Mouse (Mus musculus) midbrain, embryonic 11.5 days (tissue): ENCODE data around the gene Fhit. TPM values are rescaled to one million over a fixed set of nuclear protein-coding genes. Genes with fewer than 3 reads are reported as not detected.
"Not testable (repeated sequence)": the region's sequence is repeated elsewhere in the genome, so short reads cannot be mapped to it uniquely, and the experiment has no call there.

Experiments used
- ATAC-seq: fragments of 200-750 bp; cut with Nextera tagmentation; 2 replicates; pipeline ENCODE4 v1.8.0; 2017; ENCODE audit warnings: moderate TSS enrichment, moderate library complexity; ENCODE audit not compliant: low FRiP score
- DNase-seq: peaks from one replicate; pipeline ENCODE4 v3.0.0; 2015; ENCODE audit warnings: low spot score; ENCODE audit errors: missing footprints
- H3K27ac ChIP-seq: fragments of 300-500 bp; sonication (generic); 2 replicates; pipeline ENCODE4 v1.5.1; 2014; ENCODE audit warnings: low read depth, low read length
- H3K27me3 ChIP-seq: fragments of 300-500 bp; sonication (generic); 2 replicates; pipeline ENCODE4 v1.6.1; 2014; ENCODE audit warnings: mild to moderate bottlenecking, low read length, moderate library complexity, mixed read lengths; ENCODE audit not compliant: control insufficient read depth, insufficient read depth
- H3K36me3 ChIP-seq: fragments of 300-500 bp; sonication (generic); 2 replicates; pipeline ENCODE4 v1.6.1; 2014; ENCODE audit warnings: mild to moderate bottlenecking, low read length, moderate library complexity, mixed read lengths; ENCODE audit not compliant: control insufficient read depth, insufficient read depth
- H3K4me1 ChIP-seq: fragments of 300-500 bp; sonication (generic); 2 replicates; pipeline ENCODE4 v1.6.1; 2014; ENCODE audit warnings: low read length; ENCODE audit not compliant: control insufficient read depth, insufficient read depth
- H3K4me2 ChIP-seq: fragments of 300-500 bp; sonication (generic); 2 replicates; pipeline ENCODE4 v1.6.1; 2014; ENCODE audit warnings: mild to moderate bottlenecking, moderate library complexity
- H3K4me3 ChIP-seq: fragments of 300-500 bp; sonication (generic); 2 replicates; pipeline ENCODE4 v1.5.1; 2014; ENCODE audit warnings: low read depth, low read length
- H3K9ac ChIP-seq: fragments of 300-500 bp; sonication (generic); 2 replicates; pipeline ENCODE4 v1.6.1; 2014; ENCODE audit warnings: low read length
- H3K9me3 ChIP-seq: fragments of 300-500 bp; sonication (generic); 2 replicates; pipeline ENCODE4 v1.6.1; 2016; ENCODE audit warnings: low read length; ENCODE audit not compliant: control insufficient read depth
- WGBS: fragments of 180-500 bp; shearing (Covaris S2); extraction: QIAGEN DNeasy Blood & Tissue Kit; methylation state at CpG from one replicate; pipeline ENCODE4 v1.1.7; 2014; 5-methylcytosine and 5-hydroxymethylcytosine counted together
- polyA plus RNA-seq: library from polyadenylated mRNA; unstranded; fragments of >200 nt; fragmentation: Nextera tagmentation; extraction: Ambion mirVana; gene quantifications from 2 replicates; pipeline ENCODE4 v1.2.1, GENCODE M21; 2014

The Fhit gene
- polyA plus RNA-seq, 1 experiment from 2014 or later = 4.6 TPM

DNA sequence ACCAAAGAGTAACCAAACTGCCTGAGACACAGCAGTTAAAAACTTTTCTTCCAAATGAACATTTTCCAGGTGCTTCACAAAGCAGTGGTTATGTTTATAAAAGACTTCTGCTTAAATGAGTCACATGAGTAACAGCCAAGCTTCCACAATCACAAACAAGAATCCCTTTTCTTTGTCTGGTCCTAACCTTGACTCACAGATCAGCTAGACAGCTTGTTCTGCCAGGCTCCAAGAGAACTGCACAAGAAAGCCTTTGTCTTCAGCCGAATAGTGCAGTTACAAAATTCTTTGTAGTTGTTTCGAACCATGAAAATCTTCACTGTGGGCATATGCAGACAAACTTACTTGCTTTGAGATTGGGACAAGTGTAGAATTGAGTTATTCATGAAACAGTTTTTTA is 1201.4 kb downstream of the Fhit start:
- H3K4me1 ChIP-seq = no peaks in the 10 kb centered on the region
- ATAC-seq = no peak
- H3K4me2 ChIP-seq = no peak overlapping the region
- no peaks in the 10 kb centered on the region for H3K27me3 ChIP-seq
- no peak overlapping the region for H3K9ac ChIP-seq
- WGBS = 62% methylated on average over 2 of the region's 2 CpGs
- no peak overlapping the region for H3K4me3 ChIP-seq
- H3K36me3 ChIP-seq = no peaks in the 10 kb centered on the region
- H3K9me3 ChIP-seq = no peaks in the 10 kb centered on the region
- DNase-seq = no peak
- no peak overlapping the region for H3K27ac ChIP-seq

- ATAC-seq (no peak), DNase-seq (no peak)
- H3K9ac ChIP-seq = no peak overlapping the region
- no peaks in the 10 kb centered on the region for H3K9me3 ChIP-seq
- H3K4me1 ChIP-seq = no peaks in the 10 kb centered on the region
- H3K4me3 ChIP-seq = no peak overlapping the region
- WGBS = 95% methylated on average over 2 of the region's 2 CpGs
- H3K27ac ChIP-seq = no peak overlapping the region
- H3K27me3 ChIP-seq = no peaks in the 10 kb centered on the region
- no peak overlapping the region for H3K4me2 ChIP-seq
- no peaks in the 10 kb centered on the region for H3K36me3 ChIP-seq
These were observed 1262.3 kb downstream of the Fhit start for GRCm38 (mm10) chr14:9899494-9899893.

DNA sequence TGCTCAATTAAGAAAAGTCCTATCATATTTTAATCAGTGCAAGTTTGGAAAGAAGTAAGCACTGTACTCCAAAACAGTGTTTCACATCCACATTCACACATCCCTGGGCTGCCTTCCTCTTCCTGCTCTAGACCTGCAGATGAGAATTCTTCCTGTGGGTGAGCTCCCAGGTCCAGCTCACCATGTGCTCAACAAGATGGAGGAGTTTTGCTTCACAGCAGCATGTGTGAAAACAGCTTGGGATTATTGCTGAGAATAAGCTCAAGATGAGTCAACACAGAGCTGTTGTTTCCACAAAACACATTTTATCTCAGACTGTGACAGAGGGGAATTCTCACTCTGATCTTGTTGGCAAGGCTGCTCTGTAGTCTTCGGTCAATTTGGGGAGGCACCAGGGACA is 1265.3 kb downstream of the Fhit start:
- no peak overlapping the region for H3K27ac ChIP-seq
- H3K4me3 ChIP-seq = no peak overlapping the region
- no peak for DNase-seq
- no peaks in the 10 kb centered on the region for H3K36me3 ChIP-seq
- WGBS = 82% methylated on average over 1 of the region's 1 CpGs
- H3K27me3 ChIP-seq = no peaks in the 10 kb centered on the region
- no peak overlapping the region for H3K4me2 ChIP-seq
- ATAC-seq = no peak
- no peak overlapping the region for H3K9ac ChIP-seq
- H3K9me3 ChIP-seq = no peaks in the 10 kb centered on the region
- no peaks in the 10 kb centered on the region for H3K4me1 ChIP-seq

- H3K9ac ChIP-seq = no peak overlapping the region
- H3K27ac ChIP-seq = no peak overlapping the region
- H3K27me3 ChIP-seq = no peaks in the 10 kb centered on the region
- WGBS = 90% methylated on average over 2 of the region's 2 CpGs
- no peak for DNase-seq
- no peak overlapping the region for H3K4me2 ChIP-seq
- no peak overlapping the region for H3K4me3 ChIP-seq
- no peaks in the 10 kb centered on the region for H3K9me3 ChIP-seq
- H3K4me1 ChIP-seq = no peaks in the 10 kb centered on the region
- no peaks in the 10 kb centered on the region for H3K36me3 ChIP-seq
- no peak for ATAC-seq
These were observed 1309.8 kb downstream of the Fhit start for GRCm38 (mm10) chr14:9852041-9852440.

DNA sequence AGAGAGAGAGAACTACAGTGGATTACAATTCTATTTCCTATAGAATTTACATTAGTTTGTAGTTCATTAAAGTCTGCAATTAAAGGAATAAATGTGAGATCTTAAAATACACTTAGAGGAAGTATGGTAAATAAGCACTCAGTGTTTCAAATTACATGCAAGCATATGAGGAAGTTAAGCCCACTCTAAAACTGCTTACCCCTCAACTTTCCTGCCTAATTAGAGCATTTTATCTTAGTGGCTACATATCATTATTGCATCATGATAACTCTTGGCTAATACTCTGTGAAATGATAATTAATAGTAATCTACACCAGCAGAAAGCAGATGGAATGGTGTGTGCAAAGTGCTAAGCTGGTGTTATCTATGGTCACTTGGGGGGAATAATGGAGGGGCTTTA is 1329.5 kb downstream of the Fhit start:
- Histone ChIP-seq H3K4me1 (no peaks in the 10 kb centered on the region), H3K36me3 (no peaks in the 10 kb centered on the region), H3K27me3 (no peaks in the 10 kb centered on the region), H3K4me3 (no peak overlapping the region), H3K4me2 (no peak overlapping the region), H3K9me3 (no peaks in the 10 kb centered on the region), H3K9ac (no peak overlapping the region), H3K27ac (no peak overlapping the region)
- DNase-seq (no peak), ATAC-seq (no peak)

GRCm38 (mm10) chr14:9828699-9829240 is 1333.1 kb downstream of the Fhit start:
- not testable (repeated sequence) for H3K9ac ChIP-seq, H3K4me1 ChIP-seq, ATAC-seq, H3K4me2 ChIP-seq, H3K27ac ChIP-seq, DNase-seq, H3K9me3 ChIP-seq, H3K4me3 ChIP-seq, H3K27me3 ChIP-seq, H3K36me3 ChIP-seq
- 88% methylated on average over 8 of the region's 8 CpGs for whole genome bisulfite sequencing

GRCm38 (mm10) chr14:9815963-9816362 is 1345.9 kb downstream of the Fhit start:
- H3K4me3 ChIP-seq = no peak overlapping the region
- no peaks in the 10 kb centered on the region for H3K27me3 ChIP-seq
- H3K4me2 ChIP-seq = no peak overlapping the region
- DNase-seq = no peak
- no peak for ATAC-seq
- 86% methylated on average over 4 of the region's 4 CpGs for WGBS
- H3K36me3 ChIP-seq = no peaks in the 10 kb centered on the region
- no peaks in the 10 kb centered on the region for H3K4me1 ChIP-seq
- H3K27ac ChIP-seq = no peak overlapping the region
- H3K9ac ChIP-seq = no peak overlapping the region
- H3K9me3 ChIP-seq = no peaks in the 10 kb centered on the region

GRCm38 (mm10) chr14:9811847-9812321 is 1350.0 kb downstream of the Fhit start:
- no peaks in the 10 kb centered on the region for H3K4me1 ChIP-seq
- H3K27me3 ChIP-seq = no peaks in the 10 kb centered on the region
- H3K27ac ChIP-seq = no peak overlapping the region
- no peak for ATAC-seq
- no peak for DNase-seq
- no peaks in the 10 kb centered on the region for H3K9me3 ChIP-seq
- WGBS = 80% methylated on average over 9 of the region's 9 CpGs
- no peak overlapping the region for H3K4me3 ChIP-seq
- no peak overlapping the region for H3K9ac ChIP-seq
- H3K36me3 ChIP-seq = no peaks in the 10 kb centered on the region
- no peak overlapping the region for H3K4me2 ChIP-seq

DNA sequence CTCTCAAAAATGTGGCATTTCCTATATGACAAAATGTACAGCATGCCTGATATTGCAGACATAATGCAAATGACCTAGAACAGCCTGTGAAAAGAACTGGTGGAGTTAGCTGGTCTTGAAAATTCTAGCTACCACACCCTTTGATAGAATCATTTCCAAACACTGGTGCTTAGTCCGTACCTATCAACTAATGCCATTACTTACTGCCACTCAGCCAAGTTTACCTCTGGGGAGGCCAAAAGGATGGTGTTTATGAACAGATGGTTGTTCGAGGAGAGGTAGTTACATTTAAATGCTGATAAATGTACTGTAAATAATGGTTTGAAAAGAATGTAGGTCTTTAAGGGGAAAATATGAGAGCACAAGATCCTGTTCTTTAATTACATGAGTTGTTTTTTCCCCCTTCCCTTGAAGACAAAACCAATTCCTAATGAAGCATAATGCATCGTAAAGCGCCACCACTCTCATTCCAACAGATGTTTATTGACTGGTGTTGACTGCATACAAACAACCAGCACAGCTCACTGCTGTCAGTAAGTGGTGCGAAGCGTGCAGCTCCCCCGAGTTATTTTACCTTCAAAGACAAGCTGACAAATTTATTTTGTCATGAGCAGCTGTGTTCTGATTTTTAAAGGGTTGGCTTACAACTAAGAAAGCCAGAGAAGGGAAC is 1350.5 kb downstream of the Fhit start:
- Histone ChIP-seq H3K4me1 (no peaks in the 10 kb centered on the region), H3K9ac (no peak overlapping the region), H3K27ac (no peak overlapping the region), H3K36me3 (no peaks in the 10 kb centered on the region), H3K4me3 (no peak overlapping the region), H3K27me3 (no peaks in the 10 kb centered on the region), H3K9me3 (no peaks in the 10 kb centered on the region), H3K4me2 (no peak overlapping the region)
- WGBS = 87% methylated on average over 7 of the region's 7 CpGs
- no peak for DNase-seq
- no peak for ATAC-seq
